Mouse (Mus musculus) B cell, adult 2 months (primary cell): ENCODE data around the gene Ppp3ca.

Experiments used
- DNase-seq, 2 experiments: peaks; one replicate each; pipeline ENCODE4 v3.0.0; 2022

Gene Ppp3ca

GRCm38 (mm10) chr3:136814916-136815315 is 145.0 kb downstream of the Ppp3ca start:
- no peak for DNase-seq

DNA sequence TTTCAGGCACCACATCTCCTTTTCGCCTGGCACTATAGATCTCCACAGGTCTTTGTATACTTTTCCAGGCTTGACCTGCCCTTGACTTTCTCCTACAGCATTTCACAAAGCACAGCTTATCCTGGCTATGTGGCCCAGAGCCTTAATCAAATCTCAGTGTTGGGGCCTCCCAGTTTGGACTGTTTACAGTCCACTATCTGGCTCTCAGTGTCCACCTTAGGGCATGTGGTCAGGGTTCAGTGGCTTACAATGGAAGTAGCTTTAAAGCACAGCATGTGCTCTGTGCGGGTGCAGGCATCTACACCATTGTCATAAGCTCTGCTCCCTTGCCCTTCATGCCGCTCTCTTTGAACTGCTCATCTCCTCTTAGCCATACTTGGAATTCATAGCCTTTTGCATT is 146.4 kb downstream of the Ppp3ca start:
- no peak for DNase-seq

DNA sequence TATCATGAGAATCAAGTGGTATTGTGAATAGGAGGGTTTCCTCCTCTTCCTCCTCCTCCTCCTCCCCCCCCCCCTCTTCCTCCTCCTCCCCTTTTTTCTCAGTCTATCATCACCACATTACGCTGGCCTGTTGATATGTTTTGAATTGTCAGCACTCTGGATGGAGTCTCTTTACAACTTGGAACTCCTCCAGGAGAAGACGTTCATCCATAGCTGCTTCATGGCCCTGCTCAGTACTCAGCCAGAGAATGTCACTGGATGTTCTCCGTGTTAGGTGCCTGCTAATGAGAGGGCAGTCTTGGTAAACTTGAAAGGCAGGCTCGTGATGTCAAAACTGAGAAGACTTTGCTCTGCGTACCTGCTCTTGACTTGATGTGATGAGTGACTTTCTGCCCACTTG is 149.1 kb downstream of the Ppp3ca start:
- no peak for DNase-seq

DNA sequence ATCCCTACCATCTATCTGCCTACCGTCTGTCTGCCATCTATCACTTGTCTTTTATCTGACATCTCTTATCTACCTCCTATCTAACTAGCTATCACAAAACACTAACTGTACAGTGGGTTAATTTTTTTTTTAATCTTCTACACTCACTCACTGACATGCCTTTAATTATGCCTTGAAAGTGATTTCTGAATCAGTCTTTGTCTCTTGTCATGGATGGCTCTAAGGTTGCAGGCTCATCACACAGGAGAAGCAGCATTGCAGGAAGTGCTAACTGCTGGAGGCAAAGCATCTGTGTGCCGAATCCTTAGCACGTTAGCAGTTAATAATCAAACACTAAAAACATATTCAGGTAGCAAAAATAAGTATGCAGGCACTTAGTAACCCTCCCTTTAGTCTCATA is 151.1 kb downstream of the Ppp3ca start:
- DNase-seq, result no peak

GRCm38 (mm10) chr3:136821993-136822392 is 152.1 kb downstream of the Ppp3ca start:
- DNase-seq, result no peak

DNA sequence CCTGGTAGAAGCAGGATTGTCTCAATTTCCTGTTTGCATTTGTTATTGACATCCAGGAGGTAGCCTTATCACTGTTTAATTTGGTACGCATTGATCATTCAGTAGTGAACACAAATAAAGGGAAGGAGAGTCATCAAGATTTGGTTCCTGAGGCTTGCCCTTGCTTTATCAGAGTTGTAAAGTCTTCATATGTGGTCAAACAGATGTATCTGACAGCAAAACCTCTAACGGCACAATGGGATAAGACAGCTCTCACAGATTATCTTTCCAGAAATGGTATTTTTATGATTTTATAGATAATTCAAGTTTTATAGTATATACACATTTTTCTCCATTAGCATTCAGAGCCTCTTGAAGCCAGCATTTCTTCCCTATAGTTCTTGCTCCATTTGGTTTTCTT is 152.5 kb downstream of the Ppp3ca start:
- DNase-seq, result no peak

GRCm38 (mm10) chr3:136828451-136828850 is 158.5 kb downstream of the Ppp3ca start:
- DNase-seq, result no peak

DNA sequence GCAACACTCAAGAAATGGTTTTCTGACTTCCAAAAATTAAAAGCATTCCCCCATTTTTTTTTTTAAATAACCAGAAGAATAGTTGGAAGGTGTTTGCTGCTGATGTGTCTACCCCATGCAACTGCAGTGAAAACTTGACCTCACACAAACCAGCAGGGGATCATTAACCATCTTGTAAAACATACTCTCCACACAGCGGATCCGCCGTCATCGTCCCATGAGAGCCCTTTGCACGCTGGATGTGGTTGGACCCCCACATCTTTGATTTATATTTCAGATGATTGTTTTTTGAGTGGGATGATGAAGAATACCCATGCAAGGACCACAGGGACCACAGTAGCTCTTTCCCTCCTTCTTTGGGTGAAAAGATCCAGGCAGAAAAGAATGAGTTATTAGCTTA is 159.2 kb downstream of the Ppp3ca start:
- DNase-seq, result no peak

DNA sequence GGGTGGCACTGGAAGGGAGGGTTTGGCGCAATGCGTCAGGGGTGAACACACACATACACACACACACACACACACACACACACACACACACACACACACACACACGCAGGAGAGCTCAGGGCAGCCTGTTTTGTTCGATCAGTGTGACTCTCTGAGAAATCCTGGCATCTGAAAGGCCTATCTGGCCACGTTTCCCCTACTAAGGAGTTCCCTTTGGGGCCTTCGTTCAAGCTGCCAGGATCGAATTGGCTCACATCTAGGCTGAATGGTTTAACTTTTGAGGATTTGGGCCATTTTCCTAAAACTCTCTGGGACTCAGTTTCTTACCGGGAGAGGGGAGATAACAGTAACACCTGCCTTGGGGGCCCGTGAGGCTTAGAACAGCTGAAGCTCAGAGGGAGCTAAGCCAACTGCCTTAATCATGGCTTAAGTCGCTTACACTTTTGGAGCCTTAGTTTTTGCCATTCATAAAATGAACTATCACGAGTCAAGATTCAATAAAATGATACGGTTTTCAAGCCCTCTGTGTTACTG is 160.8 kb downstream of the Ppp3ca start:
- DNase-seq, result no peak

DNA sequence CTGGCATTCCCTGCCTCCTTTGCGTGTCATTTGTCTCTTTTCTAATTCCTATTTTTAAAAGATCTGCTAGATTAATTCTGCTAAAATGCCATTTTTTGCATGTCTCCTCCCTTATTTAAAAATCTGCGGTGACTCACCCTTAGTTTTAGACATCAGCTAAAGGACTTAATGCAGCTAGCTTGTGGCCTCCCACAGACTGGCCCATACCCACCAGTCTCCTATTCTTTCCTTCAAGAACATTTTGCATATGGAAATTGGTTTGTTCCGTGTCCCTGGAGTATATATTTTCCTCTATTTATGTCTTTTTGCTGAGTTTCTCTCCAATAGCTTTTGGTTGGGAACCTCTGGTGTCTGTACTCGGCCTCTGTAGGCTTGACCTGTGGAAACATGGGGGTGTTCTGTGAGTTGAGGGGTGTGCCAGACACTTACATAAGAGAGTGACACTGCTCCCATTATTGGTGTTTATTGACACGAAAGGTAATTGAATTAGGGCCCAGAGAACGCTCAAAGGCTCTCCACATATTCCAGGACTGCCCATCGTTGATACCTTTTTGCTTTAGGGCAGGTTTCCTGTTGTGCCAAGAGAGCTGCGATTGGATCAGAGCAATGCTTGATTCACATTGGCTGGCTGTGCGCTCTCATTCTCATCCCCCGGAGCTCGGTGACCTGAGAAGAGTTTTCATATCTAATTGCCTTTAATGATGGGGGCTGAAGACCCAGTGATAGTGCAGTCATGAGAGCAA is 163.2 kb downstream of the Ppp3ca start:
- no peak for DNase-seq

- DNase-seq, result no peak
Observed at GRCm38 (mm10) chr3:136833893-136834292, 164.0 kb downstream of the Ppp3ca start.

DNA sequence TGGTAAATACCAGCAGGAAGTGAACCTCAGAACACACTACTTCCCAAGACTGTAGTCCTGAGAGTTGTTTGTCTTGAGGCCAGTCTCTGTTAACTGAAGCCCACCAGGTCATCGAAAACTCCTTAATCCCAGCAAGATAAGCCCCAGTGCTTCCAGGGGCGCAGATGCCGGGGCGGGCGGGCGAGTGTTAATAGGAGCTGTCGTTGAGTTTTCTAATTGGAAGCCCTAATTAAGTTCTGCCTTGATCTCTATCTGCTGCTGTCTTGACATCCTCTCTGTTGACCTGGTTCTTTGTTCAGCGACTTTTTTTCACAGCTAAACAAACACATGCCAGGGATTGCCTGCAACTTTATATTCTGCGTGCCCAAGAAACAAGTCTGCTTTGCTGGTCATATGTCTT is 165.9 kb downstream of the Ppp3ca start:
- DNase-seq, result no peak

- DNase-seq, result no peak
Observed at GRCm38 (mm10) chr3:136836319-136837193, 166.6 kb downstream of the Ppp3ca start.

GRCm38 (mm10) chr3:136837589-136837988 is 167.7 kb downstream of the Ppp3ca start:
- peak; percentile 69 to 71 for DNase-seq

- no peak for DNase-seq
Observed at GRCm38 (mm10) chr3:136841282-136841681, 171.4 kb downstream of the Ppp3ca start.

DNA sequence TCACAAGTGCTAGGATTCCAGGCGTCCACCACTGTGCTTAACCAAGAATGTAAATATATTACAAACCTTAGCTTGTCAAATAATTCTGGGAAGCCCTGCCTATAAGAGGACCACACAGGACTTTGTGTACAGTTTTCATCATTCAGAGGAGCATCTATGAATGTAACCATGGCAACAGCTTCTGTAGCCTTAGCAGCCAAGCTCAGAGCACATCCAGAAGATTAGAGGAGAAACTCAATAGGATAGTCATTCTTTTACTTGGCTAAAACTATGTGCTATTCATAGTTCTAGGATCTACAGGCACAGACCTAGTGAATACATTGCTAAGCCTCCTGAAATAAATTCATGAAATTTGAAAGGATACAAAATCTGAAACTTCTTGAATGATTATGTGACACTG is 172.5 kb downstream of the Ppp3ca start:
- no peak for DNase-seq

DNA sequence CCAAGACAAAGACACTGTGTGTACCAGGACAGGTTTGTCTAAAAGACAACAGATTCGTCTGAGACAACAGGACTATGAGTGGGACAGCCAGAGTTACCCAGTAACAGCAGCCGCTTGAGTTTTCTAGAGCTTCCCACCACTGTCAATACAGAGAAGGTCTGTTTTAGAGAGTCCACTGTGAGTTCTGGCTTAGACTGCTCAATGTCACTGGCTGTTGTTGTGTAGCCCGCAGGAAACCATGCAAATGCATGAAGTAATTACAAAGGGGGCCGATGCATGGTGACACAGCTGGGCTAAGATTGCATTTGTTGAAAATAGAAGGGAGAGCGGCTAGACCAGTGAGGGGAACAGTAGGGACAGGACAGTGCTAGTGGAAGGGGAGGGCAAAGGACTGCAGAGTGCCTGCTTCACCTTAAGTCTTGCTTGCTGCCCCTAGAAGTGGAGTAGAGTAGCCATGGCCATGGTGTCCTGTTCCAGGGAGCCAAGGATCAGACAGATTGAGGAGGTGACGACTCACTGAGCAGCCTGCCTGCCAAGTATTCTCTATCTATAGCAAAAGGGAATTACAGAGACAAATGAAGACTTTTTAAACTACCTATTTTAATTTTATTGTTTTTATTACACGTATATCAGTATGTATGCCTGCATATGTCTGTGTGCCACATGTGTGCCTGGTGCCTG is 174.0 kb downstream of the Ppp3ca start:
- DNase-seq, result no peak

- no peak for DNase-seq
Observed at GRCm38 (mm10) chr3:136849035-136849434, 179.1 kb downstream of the Ppp3ca start.

DNA sequence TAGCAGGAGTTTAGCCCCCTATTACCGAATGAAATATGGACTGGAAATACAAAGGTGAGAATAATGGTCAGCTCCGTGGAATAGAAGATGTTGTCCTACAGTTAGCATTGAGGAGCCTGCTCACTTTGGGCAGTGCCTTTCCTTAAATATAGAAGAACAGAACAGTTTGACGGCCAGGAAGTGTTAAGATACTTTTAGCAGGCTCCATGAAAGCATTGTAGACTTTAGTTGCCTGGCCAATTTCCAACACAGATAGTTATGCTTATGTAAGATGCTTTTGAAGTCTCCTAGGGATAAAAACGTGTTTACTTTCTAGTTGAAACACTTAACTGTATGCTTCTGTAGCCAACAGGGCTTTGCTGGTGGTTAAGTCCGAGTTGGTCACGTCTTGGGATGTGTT is 183.0 kb downstream of the Ppp3ca start:
- DNase-seq, result no peak

GRCm38 (mm10) chr3:136853596-136853995 is 183.7 kb downstream of the Ppp3ca start:
- DNase-seq, result no peak

DNA sequence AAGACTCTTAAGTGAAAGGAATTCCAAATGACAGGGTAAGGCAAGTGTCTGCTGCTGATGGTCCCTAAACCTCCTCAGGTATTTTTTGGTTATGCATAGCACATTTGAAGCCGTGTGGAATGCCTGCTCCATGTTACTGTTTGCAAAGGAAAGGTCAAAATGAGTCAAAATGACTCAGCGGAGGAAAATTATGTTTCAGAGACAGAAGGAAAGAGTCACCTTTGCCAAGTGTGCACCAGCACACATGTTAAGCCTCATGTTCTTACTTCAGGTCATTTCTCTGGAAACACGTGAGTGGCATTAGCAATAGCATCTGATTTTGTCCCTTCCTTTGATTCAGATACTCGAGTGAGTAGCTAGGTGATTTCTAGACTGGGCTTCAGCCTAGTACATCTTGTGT is 186.1 kb downstream of the Ppp3ca start:
- no peak for DNase-seq

DNA sequence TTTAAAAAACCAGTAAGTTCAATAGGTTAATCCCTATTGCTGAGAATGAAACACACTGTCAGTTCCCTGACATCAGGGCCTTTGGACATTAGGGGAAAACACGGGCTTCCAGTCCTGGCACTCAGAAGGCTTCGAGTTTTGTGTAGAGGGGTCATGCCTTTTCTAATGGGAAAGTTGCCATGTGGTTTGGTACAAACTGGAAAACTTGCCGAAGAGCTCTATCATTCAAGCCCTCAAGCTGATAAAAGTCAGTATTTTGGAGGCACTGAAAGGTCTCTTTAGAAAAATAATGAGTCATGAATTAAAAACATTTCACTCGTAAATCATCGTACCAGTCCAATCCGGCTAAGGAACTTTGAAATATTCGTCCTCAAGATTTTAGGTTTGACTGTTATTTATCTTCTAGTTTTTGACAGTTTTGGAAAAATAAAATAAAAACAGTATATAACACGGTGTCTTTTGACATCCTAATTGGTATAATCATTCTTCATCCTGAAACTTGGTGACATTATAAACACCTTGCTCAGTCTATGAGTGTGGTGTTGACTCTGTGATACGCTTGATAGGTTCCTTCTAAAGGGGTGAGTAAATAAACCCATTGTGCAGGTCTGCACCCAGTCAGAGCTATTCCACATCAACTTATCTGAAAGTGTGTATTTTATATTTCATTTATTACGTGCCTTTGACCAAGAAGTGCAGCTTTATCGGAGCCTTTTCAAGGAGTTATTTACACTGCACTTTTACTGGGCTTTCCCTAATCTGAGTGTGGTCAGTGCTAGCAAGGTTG is 192.3 kb downstream of the Ppp3ca start:
- no peak for DNase-seq

DNA sequence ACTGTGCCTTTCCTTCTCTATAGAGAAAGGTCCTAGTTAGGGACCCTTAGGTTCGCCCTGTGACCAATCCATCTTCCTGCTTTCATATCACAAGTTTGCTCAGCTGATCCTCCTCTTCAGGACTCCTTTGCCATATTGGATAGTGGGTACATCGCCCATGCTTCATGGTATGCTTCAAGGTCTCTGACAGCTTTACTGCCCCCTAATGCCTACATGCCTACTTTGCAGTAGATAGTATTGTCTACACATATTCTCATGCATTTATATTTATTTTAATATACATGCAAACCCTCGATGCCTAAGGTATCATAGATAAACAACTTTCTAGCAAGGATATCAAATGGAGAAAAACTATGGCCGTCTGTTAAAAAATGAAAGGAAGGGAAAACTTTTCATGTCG is 193.2 kb downstream of the Ppp3ca start:
- peak in 1 of 2 experiments; percentile 2 for DNase-seq
